ENCODE assay signal across 10 mouse cellular contexts in the genomic region with DNA sequence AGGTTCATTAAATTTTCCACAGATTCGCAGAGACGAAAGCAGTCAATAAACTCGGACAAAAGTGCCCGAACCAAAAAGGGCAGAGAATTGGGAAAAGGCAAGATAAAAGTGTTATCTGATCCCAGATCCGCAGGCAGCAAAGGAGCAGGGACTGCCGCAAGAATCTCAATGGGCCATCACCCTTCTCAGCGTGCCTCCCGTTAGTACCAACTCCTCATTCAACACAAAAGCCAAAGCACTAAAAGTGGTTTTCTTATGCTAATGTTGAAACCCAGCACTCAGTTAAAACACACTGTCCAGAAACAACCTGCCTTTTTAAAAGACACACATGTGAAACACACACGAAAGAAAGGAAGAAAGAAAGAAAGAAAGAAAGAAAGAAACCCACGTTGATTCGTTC. TPM values are rescaled to one million over a fixed set of nuclear protein-coding genes. Genes with fewer than 3 reads are reported as not detected.
DNase-seq lines count a peak whose midpoint lies in the region; ATAC-seq lines count a peak whose summit lies in the region.
"Had no signal": no experiment of that assay in that cellular context is flagged by ENCODE, and none has a peak within 500 bp of the region (broad histone marks: within the 10 kb centered on the region; RNA-seq: fewer than 3 reads in every experiment).

No protein-coding gene starts in this region.

- H3K27me3 ChIP-seq in liver, embryonic 11.5 days (replicated peaks; ENCODE audit: control insufficient read depth, insufficient read depth, low read length) = peaks cover 62% of the 10 kb centered on the region
- H3K27me3 ChIP-seq in liver, embryonic 12.5 days (replicated peaks) = peaks cover 91% of the 10 kb centered on the region
- peaks cover 25% of the 10 kb centered on the region for H3K27me3 ChIP-seq in embryonic facial prominence, embryonic 10.5 days (replicated peaks; ENCODE audit: low read depth, poor library complexity, severe bottlenecking)
- H3K27me3 ChIP-seq in forebrain, embryonic 16.5 days (replicated peaks; ENCODE audit: control insufficient read depth, insufficient read depth, low read length) = no peaks in the 10 kb centered on the region
- H3K27me3 ChIP-seq in midbrain, embryonic 13.5 days = peaks cover 21% of the 10 kb centered on the region; the same call in 1 of the 2 replicates
- H3K27me3 ChIP-seq: Patski had no signal

- WGBS in liver, embryonic 11.5 days = 6% methylated on average over 11 of the region's 11 CpGs
- WGBS in liver, embryonic 12.5 days (ENCODE audit: insufficient replicate concordance) = 4% methylated on average over 11 of the region's 11 CpGs
- 2% methylated on average over 11 of the region's 11 CpGs for WGBS in embryonic facial prominence, embryonic 10.5 days
- under 1% methylated on average over 11 of the region's 11 CpGs for WGBS in forebrain, embryonic 16.5 days
- 1% methylated on average over 11 of the region's 11 CpGs for WGBS in midbrain, embryonic 13.5 days

- peak overlapping the region; percentile 33 for H3K4me2 ChIP-seq in liver, embryonic 11.5 days
- no peak overlapping the region for H3K4me2 ChIP-seq in liver, embryonic 12.5 days
- H3K4me2 ChIP-seq in forebrain, embryonic 16.5 days (ENCODE audit: low read length) = peak overlapping the region; percentile 64
- H3K4me2 ChIP-seq in midbrain, embryonic 13.5 days (replicated peaks) = peak overlapping the region; percentile 68

- no peaks in the 10 kb centered on the region for H3K9me3 ChIP-seq in liver, embryonic 11.5 days (ENCODE audit: control insufficient read depth, low read length)
- H3K9me3 ChIP-seq in liver, embryonic 12.5 days (replicated peaks) = no peaks in the 10 kb centered on the region
- no peaks in the 10 kb centered on the region for H3K9me3 ChIP-seq in embryonic facial prominence, embryonic 10.5 days
- H3K9me3 ChIP-seq in forebrain, embryonic 16.5 days (ENCODE audit: control insufficient read depth, low read length) = no peaks in the 10 kb centered on the region
- no peaks in the 10 kb centered on the region for H3K9me3 ChIP-seq in midbrain, embryonic 13.5 days

- no peak for DNase-seq in liver, embryonic 11.5 days (ENCODE audit: low spot score)
- DNase-seq in embryonic facial prominence, embryonic 10.5 days (ENCODE audit: low spot score) = no peak
- no peak for DNase-seq in urinary bladder, postnatal 10 days (ENCODE audit: low spot score)
- DNase-seq in retina, embryonic 14.5 days (ENCODE audit: low spot score) = no peak
- DNase-seq in layer of hippocampus, postnatal 10 days (ENCODE audit: low spot score in 2 of 2) = no peak

- H3K4me3 ChIP-seq in liver, embryonic 11.5 days (ENCODE audit: low read depth, low read length) = no peak overlapping the region
- H3K4me3 ChIP-seq in liver, embryonic 12.5 days = no peak overlapping the region
- peak overlapping the region; percentile 75 for H3K4me3 ChIP-seq in embryonic facial prominence, embryonic 10.5 days
- no peak overlapping the region for H3K4me3 ChIP-seq in forebrain, embryonic 16.5 days (replicated peaks; ENCODE audit: low read length)
- peak overlapping the region; percentile 48 for H3K4me3 ChIP-seq in midbrain, embryonic 13.5 days (replicated peaks)

- peaks cover 3% of the 10 kb centered on the region; the same call in 1 of the 2 replicates for H3K4me1 ChIP-seq in liver, embryonic 11.5 days (replicated peaks; ENCODE audit: control insufficient read depth, insufficient read depth, low read length)
- 0 out of 2 replicates have a peak, but pooled peaks cover 6% of the 10 kb centered on the region for H3K4me1 ChIP-seq in liver, embryonic 12.5 days
- H3K4me1 ChIP-seq in embryonic facial prominence, embryonic 10.5 days = peaks cover 78% of the 10 kb centered on the region
- peaks cover 48% of the 10 kb centered on the region for H3K4me1 ChIP-seq in forebrain, embryonic 16.5 days (replicated peaks; ENCODE audit: control insufficient read depth, insufficient read depth, low read length)
- peaks cover 65% of the 10 kb centered on the region for H3K4me1 ChIP-seq in midbrain, embryonic 13.5 days (replicated peaks)

- H3K9ac ChIP-seq in liver, embryonic 11.5 days (ENCODE audit: low read depth, low read length) = no peak overlapping the region
- H3K9ac ChIP-seq in liver, embryonic 12.5 days = no peak overlapping the region
- peak overlapping the region; percentile 58 for H3K9ac ChIP-seq in forebrain, embryonic 16.5 days (replicated peaks; ENCODE audit: low read depth, low read length)
- peak overlapping the region; percentile 61 for H3K9ac ChIP-seq in midbrain, embryonic 13.5 days (replicated peaks)

- no peak for ATAC-seq in liver, embryonic 11.5 days (replicated peaks; ENCODE audit: low FRiP score)
- ATAC-seq in liver, embryonic 12.5 days = no peak
- no peak for ATAC-seq in forebrain, embryonic 16.5 days
- no peak for ATAC-seq in midbrain, embryonic 13.5 days
- ATAC-seq: Patski had no signal

- H3K36me3 ChIP-seq in liver, embryonic 11.5 days (ENCODE audit: control insufficient read depth, insufficient read depth, low read length) = no peaks in the 10 kb centered on the region
- H3K36me3 ChIP-seq in liver, embryonic 12.5 days = no peaks in the 10 kb centered on the region
- H3K36me3 ChIP-seq in embryonic facial prominence, embryonic 10.5 days (replicated peaks) = peaks cover 12% of the 10 kb centered on the region; the same call in 1 of the 2 replicates
- H3K36me3 ChIP-seq in forebrain, embryonic 16.5 days (ENCODE audit: control insufficient read depth, insufficient read depth) = no peaks in the 10 kb centered on the region
- H3K36me3 ChIP-seq in midbrain, embryonic 13.5 days = no peaks in the 10 kb centered on the region

- H3K27ac ChIP-seq in liver, embryonic 11.5 days (ENCODE audit: low read depth, low read length) = no peak overlapping the region
- H3K27ac ChIP-seq in liver, embryonic 12.5 days = no peak overlapping the region
- peak overlapping the region; percentile 98 for H3K27ac ChIP-seq in embryonic facial prominence, embryonic 10.5 days (replicated peaks)
- H3K27ac ChIP-seq in forebrain, embryonic 16.5 days (ENCODE audit: low read length) = peak overlapping the region; percentile 49
- H3K27ac ChIP-seq in midbrain, embryonic 13.5 days = peak overlapping the region; percentile 83

RNA-seq across cellular contexts. Expression of gene Gli2, which starts 4.4 kb away (rescaled TPM):
- 3.4 and 3.6 TPM in 2 replicates for polyA plus RNA-seq in liver, embryonic 11.5 days (2014; fragmentation: Nextera tagmentation; extraction: Ambion mirVana)
- polyA plus RNA-seq in liver, embryonic 12.5 days (2016; fragmentation: Nextera tagmentation; extraction: Ambion mirVana) = 0.87 and 1.1 TPM in 2 replicates
- 14.1 and 15.0 TPM in 2 replicates for polyA plus RNA-seq in embryonic facial prominence, embryonic 10.5 days (2016; fragmentation: Nextera tagmentation; extraction: Ambion mirVana)
- polyA plus RNA-seq in forebrain, embryonic 16.5 days (2015; fragmentation: Nextera tagmentation; extraction: Ambion mirVana) = 4.0 and 4.3 TPM in 2 replicates
- polyA plus RNA-seq in midbrain, embryonic 13.5 days (2015; fragmentation: Nextera tagmentation; extraction: Ambion mirVana) = 2.9 and 3.9 TPM in 2 replicates
- total RNA-seq in layer of hippocampus, postnatal 10 days (2021) = 1 to 10 TPM; 5.6 to 6.8 TPM
- total RNA-seq: liver, adult 2 months had no signal

Comparison
In these comparisons a context has a peak if more than half of its experiments do, and no peak if none do; other contexts are left out.
1. H3K27ac ChIP-seq: peak in embryonic facial prominence, embryonic 10.5 days (single experiment), forebrain, embryonic 16.5 days (single experiment) and midbrain, embryonic 13.5 days (single experiment); none in liver, embryonic 11.5 days (single experiment) and liver, embryonic 12.5 days (single experiment).
2. H3K4me3 ChIP-seq: peak in embryonic facial prominence, embryonic 10.5 days (single experiment) and midbrain, embryonic 13.5 days (single experiment); none in liver, embryonic 11.5 days (single experiment), liver, embryonic 12.5 days (single experiment) and forebrain, embryonic 16.5 days (single experiment).
3. H3K9ac ChIP-seq: peak in forebrain, embryonic 16.5 days (single experiment) and midbrain, embryonic 13.5 days (single experiment); none in liver, embryonic 11.5 days (single experiment) and liver, embryonic 12.5 days (single experiment).